Mouse (Mus musculus) cerebellum, postnatal 36 days (tissue): ENCODE measurements around the gene Zan.

Source experiments
- DNase-seq, 2 experiments: peaks; one replicate each; pipeline ENCODE4 v3.0.0; 2021 to 2022; ENCODE audit warnings: mixed read lengths in 2 of 2

Gene Zan

DNA sequence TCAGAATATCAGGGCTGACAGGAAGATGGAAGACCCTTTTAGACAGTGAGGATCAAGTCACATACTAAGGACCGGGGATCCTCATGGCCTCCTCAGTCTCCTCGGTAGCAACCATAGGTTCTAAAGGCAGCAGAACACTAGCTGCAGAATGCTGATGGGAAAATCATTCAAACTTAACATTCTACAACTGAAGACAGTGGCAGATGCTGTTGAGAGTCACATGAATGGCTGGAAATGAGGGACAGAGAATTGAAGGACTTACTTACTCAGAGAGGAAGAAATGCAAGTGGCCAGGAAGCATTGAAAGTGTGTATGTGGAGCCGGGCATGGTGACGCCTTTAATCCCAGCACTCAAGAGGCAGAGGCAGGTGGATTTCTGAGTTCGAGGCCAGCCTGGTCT lies at the start of gene Zan:
Gene Zan, minus strand, starts transcription at position 101 of the 400 bp plus-strand sequence.
- DNase-seq: no peak

DNA sequence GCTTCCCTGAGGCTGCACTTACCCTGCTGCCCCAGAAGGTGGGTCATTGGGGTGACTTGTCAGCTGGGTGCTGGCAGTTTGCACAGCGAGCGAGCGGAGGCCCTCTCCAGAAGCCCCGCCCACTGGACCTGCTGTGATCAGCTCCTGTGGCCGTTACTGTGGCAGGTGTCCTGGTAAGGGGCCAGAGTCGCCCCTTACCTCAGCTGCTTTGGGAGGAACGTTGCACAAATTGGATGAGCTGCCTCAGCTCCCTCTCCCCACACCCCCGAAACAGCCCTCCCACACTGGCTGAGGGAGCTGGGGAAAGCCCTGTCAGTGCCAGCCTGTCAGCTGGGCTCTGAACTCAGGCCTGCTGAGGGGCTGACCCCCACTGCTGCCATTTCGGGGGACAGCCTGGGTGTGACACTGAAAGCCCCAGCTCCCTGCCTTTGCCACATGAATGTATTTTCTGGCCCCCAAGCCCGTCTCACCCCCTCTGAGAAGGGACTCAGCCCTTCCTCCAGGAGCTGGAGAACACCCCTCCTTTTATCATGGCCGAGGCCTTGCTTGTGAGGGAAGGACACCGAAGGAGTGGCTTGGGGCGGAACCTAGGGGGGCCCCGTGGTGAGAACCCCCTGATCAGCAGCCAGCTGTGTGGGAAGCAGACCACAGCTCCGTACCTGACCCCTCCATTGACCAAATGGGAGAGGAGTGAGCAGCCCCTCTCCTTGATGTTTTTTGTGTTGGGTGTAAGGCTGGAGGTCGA lies 49.5 kb upstream of the Zan start:
- DNase-seq: peak; percentile 37 to 56

DNA sequence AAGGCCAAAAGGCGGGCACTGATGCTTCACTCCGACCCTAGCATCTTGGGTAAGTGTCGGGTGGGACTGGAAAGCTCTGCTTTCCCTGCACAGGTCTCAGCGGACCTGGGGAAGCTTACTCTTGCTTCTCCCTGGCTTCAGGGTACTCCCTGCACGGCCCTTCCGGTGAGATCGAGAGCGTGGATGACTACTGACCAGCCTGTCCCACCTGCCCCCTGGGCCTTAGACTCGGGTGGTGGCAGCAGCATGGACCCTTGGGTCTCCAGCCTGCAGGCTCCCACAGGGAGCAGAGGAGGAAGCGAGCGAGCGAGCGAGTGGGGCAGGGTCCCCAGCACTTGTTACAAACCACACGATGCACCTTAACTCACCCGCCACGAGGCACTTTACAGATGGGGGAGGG lies 48.6 kb upstream of the Zan start:
- no peak for DNase-seq

DNA sequence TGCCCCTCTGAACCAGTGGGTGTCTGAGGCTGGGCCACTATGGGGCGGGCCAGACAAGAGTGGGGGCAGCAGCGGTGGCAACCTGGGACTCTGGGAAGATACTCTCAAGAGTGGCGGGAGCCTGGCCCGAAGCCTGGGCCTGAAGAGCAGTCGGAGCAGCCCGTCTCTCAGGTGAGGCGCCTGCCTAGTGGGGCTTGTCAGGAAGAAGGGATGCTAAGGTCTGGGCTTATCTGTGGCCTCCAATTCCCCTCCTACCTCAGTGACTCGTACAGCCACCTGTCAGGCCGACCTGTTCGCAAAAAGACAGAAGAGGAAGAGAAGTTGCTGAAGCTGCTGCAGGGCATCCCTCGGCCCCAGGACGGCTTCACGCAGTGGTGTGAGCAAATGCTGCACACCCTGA lies 47.8 kb upstream of the Zan start:
- DNase-seq: no peak

DNA sequence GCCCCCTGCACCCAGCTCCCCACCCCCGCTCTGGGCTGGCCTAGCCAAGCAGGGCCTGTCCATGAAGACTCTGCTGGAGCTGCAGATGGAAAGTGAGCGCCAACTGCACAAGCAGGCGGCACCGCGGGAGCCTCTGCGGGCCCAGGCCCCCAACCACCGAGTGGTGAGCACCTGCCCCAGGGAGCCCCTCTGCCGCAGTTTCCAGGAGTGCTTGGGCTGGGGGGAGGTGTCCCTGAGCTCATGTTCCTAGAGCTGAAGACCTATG lies 47.3 kb upstream of the Zan start:
- DNase-seq: no peak

DNA sequence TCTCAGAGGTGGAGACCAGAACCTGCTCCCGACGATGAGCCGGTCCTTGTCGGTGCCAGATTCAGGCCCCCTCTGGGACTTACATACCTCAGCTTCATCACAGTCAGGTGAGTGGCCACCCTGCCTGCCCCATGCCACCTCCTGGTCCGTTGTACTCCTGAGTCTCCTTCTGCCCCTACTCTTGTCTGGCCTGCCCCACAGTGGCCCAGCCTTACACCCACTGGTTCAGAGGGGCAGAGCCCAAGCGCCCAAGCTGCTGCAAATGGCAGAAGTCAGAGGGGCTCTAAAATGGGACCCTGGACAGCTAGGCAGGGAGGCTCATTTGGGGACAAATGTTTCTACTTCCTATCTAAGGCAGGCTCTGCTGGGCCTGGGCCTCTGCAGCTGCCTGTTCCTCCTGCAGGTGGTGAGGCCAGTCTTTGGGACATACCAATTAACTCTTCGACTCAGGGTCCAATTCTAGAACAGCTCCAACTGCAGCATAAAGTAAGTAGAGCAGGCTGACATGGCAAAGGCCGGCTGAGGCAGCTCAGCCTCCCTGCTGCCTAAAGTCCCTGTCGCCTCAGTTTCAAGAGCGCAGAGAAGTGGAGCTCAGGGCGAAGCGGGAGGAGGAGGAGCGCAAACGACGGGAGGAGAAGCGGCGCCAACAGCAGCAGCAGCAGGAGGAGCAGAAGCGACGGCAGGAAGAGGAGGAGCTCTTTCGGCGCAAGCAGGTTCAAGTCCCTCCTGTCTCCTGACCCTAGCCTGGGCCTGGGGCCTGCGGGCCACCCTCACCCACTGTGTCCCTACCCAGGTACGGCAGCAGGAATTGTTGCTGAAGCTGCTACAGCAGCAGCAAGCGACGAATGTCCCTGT lies 46.8 kb upstream of the Zan start:
- no peak for DNase-seq

DNA sequence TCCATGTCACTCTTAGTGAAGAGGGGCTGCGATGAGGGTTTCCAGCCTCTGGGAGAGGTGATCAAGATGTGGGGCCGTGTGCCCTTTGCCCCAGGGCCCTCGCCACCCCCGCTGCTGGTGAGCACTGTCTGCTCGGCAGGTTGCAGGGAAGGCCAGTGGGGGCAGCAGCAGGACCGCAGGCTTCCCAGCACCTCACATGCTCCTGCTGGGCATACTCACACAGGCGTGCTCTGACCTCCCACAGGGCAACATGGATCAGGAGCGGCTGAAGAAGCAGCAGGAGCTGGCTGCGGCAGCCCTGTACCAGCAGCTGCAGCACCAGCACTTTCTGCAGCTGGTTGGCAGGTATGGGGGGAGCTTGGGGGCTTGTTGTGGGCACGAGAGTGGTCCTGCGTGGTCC lies 45.8 kb upstream of the Zan start:
- DNase-seq: no peak

DNA sequence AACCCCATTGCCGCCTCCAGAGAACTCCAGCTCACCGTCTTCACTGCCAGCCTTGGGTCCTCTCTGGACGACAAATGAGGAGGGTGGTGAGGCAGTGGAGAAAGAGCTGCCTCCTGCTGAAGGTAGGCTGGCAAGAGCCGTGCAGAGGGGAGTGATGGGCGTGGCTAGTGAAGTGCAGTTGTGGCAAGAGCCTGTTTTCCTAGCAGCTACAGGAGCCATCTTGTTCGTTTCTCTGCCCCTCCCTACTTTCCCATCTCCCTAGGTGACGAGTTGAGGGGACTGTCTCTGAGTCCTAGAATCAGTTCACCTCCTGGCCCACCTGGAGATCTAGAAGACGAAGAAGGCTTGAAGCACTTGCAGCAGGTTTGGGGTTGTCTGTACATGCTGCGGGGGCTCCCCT lies 45.0 kb upstream of the Zan start:
- DNase-seq: no peak

DNA sequence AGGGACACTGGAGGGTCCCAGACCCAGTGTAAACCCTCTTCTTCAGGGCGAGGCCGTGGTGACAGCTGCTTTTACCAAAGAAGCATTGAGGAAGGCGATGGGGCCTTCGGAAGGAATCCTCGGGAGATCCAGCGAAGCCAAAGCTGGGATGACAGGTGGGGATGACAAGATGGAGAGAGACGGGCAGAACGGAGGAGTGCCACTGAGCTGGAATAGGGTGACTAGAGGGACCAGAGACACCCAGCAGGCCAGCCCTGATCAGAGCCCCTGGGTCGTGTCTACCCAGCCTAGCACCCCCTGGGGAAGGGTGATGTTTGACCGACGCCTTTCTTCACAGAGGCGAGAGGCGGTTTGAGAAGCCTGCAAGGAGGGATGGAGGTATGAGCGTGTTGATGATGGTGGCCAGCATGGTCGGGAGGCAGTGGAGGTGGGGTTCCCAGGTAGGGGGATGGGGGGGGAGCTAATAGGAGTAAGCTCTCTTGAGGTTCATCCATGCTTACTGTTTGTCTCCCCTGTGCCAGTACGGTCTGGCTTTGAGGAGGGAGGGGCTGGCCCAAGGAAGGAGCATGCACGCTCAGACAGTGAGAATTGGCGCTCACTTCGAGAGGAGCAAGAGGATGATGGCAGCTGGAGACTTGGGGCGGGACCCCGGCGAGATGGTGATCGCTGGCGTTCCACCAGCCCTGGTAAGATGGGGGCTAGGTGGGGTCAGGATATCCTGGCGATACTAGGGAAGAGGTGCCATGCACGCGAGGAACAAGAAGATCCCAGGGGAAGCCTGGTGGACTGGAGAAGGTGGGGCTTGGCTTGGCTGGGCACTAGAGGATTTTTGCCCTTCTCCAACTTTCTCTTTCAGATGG lies 43.1 kb upstream of the Zan start:
- DNase-seq: no peak

DNA sequence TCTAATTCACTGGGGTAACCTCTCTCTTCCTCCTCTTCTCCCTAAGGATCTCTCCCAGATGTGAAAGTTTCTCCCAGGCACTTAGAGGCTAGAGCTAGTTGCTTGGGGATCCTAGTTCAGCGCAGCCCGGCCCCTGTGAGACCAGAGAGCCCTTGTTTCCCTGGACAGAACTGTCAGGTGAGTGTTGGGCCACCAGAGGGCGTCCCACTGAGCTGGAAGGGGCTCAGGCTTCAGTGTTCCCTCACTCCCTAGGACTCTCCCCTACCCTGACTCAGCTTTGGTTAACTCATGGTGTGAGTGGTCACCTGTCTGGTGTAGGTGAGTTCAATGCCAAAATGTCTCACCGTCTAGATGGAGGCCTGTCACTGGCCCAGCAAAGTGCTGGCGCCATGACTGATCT lies 41.6 kb upstream of the Zan start, which contains the start of gene Gigyf1:
Gene Gigyf1, plus strand, starts transcription at position 113 of the 400 bp plus-strand sequence.
- peak; percentile 40 to 54 for DNase-seq

DNA sequence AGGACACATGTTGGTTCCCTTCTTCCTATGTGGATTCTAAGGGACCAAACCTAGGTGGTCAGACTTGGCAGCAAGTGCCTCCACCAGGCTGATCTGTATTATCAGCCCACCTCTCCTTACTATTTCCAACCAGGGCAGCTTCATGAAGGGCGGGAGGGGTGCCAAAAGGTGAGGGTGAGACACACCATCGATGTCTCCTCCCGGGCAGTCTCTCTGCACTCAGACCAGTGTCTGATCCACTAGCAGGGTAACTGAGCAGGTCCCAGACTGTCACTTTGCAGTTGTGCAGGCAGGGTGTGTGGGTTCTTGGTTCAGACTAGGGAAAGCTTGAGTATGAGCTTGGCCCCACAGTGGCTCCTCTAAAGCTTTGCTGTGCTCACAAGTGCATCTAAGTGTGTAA lies 37.9 kb upstream of the Zan start:
- no peak for DNase-seq

DNA sequence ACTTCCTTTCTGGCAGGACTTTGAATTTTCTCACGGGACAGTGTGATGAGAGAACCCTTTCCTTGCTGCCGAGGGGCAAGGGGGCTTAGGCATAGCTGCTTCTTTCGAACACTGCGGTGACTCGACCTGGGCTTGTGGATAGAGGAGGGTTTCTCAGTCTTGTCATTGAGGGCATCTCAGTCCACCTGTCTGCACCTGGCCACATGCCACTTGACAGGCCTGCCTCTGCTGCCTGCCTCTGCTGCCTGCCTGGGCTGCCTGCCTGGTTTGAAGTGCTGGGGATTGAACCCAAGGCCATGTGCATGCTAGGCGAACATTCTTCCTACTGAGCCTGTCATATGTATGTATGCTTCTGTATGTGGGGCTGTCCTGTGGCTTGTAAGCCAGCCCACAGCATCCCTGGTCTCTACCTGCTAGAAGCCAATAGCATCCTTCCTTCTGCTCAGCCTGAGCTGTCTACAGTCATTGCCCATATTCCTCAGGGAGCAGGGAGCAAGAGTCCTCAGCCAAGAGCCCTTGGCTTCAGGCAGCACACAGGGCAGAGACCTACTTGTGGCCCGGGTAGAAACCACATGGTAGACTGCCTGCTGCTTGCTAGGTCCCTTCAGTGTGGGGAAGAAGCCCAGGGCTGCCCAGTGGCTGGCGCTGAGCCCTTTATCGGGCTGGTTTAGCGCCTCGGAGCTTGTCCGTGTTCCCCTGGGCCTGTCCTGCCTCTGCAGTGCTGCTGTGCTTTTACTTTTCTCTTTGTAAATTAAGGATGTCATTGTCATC lies 37.3 kb upstream of the Zan start:
- peak; percentile 57 to 63 for DNase-seq

DNA sequence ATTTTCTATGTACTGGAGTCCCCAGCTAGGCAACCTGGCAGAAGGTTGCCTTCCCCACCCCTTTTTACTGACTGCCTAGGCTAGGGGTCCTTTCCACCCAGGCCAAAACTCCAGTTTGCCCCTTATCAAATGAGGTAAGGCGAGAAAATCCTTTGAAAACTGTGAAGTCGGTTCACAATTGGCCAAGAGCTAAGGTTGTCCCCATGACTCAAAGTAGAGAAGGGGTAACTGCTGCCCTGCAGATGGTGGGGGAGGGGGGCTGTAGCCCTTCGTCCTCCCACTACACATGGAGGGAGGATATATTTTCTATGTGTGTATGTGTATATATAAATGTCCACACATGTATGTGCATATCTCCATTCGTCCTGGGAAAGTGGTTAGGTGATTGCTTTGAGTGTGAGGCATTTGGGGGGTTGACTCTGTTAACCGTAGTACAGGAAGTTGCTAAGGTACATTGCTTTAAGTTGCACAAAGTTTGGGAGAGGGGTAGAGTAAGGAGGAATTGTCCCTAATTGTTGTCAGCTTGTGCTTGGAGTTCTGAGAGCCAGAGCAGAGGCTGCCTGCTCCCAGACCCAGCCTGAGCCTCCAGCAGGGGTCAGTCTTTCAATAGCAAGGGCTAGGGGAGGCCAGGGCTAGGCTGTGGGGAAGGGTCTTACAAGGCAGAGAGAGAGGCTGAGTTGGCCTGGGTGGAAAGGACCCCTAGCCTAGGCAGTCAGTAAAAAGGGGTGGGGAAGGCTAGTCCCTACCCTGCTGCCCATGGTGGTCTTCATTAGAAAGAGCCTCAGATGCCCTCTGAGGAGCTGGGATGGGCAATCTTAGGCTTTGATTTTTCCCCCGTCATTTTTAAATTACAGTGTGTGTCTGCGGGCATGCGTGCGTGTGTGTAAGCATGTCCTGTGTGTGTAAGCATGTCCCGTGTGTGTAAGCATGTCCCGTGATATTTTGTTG lies 36.3 kb upstream of the Zan start:
- DNase-seq: no peak

DNA sequence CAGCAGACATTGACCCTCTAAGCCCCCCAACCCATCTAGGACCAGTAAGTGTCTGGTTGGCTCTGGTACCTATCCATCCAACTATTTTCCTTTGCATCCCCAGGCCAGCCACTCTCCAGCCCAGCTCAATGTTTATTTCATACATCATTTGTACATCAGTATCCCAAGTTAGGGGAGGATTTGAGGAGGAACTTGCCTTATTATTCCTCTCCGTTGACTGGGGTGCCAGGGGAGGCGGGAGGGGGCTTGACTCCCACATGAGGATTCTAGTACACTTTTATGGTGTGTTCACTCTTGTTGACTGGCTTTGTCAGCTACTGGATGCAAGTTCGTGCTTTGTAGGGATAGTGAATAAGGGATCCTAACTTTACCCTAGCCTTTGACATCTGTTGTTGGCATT lies 34.8 kb upstream of the Zan start:
- DNase-seq: no peak

DNA sequence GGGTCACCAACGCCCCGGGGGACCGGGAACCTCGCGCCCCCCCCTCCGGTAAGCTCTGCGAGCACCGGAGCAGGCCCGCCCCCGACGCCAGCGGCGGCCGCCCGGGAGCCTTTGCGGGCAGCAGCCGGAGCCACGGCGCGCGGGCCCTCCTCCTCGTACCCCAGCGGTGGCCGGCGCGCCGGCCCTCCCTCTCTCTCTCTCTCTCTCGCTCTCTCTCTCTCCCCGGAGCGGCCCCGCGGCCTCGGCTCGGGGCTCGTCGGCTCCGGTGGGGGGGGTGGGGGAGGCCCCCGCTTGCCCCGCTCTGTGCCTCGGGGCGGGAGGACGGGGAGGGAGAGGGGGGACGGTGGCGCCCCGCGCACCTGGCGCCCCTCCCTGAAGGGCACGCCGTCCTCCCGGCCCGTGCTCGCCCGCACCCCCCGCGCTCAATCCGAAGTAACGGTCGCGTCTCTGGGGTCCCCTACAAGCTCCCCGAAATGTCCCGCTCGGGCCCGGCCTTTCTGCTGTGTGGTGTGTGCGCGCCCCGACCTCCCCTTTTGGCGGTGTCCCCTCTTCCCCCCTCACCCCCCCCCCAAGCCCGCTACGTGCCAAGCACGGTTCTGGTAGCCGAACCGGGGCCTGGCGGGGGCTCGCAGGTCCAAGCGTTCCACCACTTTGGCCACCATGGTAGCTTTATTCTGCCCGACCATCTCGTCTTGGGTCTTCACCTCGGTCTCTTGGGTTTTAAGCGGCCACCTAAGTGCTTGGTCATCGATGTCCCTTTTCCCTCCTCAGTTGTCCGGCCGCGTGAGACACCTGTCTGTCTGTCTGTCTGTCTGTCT lies 33.9 kb upstream of the Zan start:
- no peak for DNase-seq

DNA sequence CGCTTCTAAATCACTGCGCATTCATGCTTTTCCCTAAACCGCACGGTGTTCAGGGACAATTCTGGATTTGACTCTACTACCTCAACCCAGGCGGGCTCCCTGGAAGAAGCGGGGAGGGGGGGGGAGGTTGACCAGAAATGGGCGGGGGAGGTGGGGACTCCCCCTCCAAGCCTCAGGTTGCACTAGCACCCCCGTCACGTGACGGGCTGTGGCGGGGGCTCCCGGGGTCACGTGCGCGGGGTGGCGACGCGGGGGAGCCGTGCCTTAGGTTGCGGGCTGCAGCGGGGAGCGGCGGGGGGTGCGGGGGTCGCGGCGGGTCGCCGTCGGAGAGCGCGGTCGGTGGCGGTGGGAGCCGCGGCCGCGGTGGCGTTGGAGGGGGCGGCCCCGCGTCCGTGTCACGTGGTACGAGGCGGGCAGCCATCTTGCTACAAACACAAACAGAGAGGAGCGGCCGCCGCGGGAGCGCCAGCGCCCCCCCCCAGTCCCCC lies 33.2 kb upstream of the Zan start:
- DNase-seq: peak; percentile 80 to 85

DNA sequence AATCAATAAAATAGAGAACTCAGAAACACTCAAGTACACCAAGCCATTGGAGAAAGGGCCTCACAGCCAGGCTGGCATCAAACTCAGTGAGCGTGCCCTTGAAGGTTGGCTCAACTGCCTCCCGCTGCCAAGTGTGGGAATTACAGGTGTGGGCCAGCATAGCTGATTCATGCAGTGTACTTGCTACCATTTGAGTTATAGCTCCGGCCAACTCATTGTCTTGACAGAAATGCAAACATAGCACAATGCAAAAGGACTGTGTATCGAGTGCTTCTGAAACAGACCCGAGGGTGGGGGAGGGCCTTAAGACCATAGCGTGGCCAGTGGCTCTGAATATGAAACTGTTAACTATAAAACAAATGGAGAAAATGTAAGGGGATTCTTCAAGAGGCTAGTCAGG lies 27.2 kb upstream of the Zan start:
- no peak for DNase-seq

DNA sequence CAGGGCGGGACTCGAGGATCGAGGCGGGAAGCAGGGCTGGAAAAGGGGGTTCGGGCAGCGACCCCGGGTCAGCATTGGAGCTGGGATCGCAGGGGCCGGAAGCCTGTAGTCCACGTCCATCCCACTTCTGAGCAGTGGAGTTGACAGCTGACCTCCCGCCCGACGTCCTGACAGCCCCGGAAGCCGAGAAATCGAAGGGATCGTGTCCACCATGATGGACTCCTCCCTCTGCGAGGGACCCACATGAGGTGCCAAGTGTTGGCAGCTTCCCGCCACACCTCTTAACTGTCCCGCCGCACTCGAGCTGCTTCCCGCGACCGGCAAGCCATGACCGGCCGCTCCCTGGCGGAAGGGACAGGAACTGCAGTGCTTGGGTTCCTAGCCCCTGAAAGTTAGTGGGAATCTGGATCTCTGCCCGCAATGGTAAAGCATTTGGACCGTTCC lies 25.8 kb upstream of the Zan start:
- DNase-seq: peak; percentile 81 to 83

DNA sequence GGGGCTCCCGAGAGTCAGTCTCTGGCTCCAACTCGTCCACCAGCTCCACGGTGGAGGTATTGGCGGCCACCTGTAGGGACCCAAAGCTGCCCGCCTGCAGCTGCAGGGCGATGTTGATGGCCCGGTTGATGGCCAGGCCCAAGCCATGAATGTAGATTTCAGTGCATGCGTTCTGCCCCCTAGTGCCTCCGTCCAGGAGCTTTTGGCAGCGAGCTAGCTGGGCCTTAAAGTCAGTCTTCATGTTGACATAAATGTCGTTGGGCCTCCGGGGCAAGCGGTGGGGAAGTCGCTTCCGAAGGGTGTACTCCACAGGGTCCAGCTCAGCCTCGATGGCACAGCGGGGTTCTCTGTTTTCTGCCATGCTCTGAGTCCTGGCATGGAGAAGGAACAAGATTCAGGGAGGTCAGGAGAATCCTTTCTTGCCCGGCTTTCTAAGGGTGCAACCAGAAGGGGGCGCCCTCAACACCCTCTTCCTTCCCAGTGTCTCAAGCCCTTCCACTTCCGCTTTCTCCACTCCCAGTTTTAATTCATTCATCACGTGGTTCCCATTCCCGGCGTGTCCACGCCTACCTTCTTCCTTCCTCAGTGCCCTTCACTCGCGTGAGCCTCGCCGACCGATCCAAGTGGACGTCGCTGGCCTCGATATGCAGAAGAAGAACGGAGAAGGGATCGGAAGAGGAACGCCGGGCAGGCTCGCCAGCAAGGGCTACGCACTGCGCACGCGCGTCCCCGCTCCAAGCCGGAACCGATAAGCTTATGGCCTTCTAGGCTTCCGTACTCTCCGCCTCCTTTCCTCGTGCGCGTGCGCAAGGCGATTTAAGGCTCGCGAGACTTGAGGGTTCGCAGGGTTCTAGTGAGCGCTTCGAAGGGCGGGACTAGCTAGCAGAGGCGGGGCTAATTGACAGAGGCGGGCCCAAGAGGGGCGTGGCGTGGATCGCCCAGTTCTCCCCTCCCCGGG lies 25.1 kb upstream of the Zan start, which contains the start of gene Pop7:
Gene Pop7, minus strand, starts transcription at position 810 of the 958 bp plus-strand sequence.
- DNase-seq: peak; percentile 99 to 100
